Mouse (Mus musculus) heart, embryonic 12.5 days (tissue): ENCODE data around the gene Ptp4a2. TPM values are rescaled to one million over a fixed set of nuclear protein-coding genes. Genes with fewer than 3 reads are reported as not detected.
"Not testable (repeated sequence)": the region's sequence is repeated elsewhere in the genome, so short reads cannot be mapped to it uniquely, and the experiment has no call there.

ENCODE experiments used
- ATAC-seq: fragments of 200-750 bp; cut with Nextera tagmentation; 2 replicates; pipeline ENCODE4 v1.8.0; 2017; ENCODE audit warnings: moderate TSS enrichment, moderate library complexity; ENCODE audit not compliant: insufficient number of reproducible peaks, low FRiP score
- H3K27ac ChIP-seq: fragments of 300-500 bp; sonication (generic); 2 replicates; pipeline ENCODE4 v1.5.1; 2016; ENCODE audit warnings: mild to moderate bottlenecking, moderate library complexity; ENCODE audit not compliant: poor library complexity, severe bottlenecking
- H3K27me3 ChIP-seq: fragments of 300-500 bp; sonication (generic); replicated peaks from 2 replicates; pipeline ENCODE4 v1.6.1; 2016; ENCODE audit warnings: mild to moderate bottlenecking, moderate library complexity
- H3K36me3 ChIP-seq: fragments of 300-500 bp; sonication (generic); 2 replicates; pipeline ENCODE4 v1.6.1; 2016; ENCODE audit warnings: mild to moderate bottlenecking, moderate library complexity
- H3K4me1 ChIP-seq: fragments of 300-500 bp; sonication (generic); replicated peaks from 2 replicates; pipeline ENCODE4 v1.6.1; 2016; ENCODE audit warnings: mild to moderate bottlenecking
- H3K4me2 ChIP-seq: fragments of 300-500 bp; sonication (generic); 2 replicates; pipeline ENCODE4 v1.6.1; 2016; ENCODE audit warnings: mild to moderate bottlenecking, moderate library complexity
- H3K4me3 ChIP-seq: fragments of 300-500 bp; sonication (generic); 2 replicates; pipeline ENCODE4 v1.5.1; 2016; ENCODE audit warnings: mild to moderate bottlenecking
- H3K9ac ChIP-seq: fragments of 300-500 bp; sonication (generic); 2 replicates; pipeline ENCODE4 v1.6.1; 2016; ENCODE audit warnings: mild to moderate bottlenecking, moderate library complexity
- H3K9me3 ChIP-seq: fragments of 300-500 bp; sonication (generic); replicated peaks from 2 replicates; pipeline ENCODE4 v1.6.1; 2016; ENCODE audit warnings: mild to moderate bottlenecking, moderate library complexity
- WGBS: fragments of 180-500 bp; shearing (Covaris S2); methylation state at CpG from one replicate; pipeline ENCODE4 v1.1.7; 2016; 5-methylcytosine and 5-hydroxymethylcytosine counted together
- polyA plus RNA-seq: library from polyadenylated mRNA; unstranded; fragments of >200 nt; fragmentation: Nextera tagmentation; extraction: Ambion mirVana; gene quantifications from 2 replicates; pipeline ENCODE4 v1.2.1, GENCODE M21; 2016

Ptp4a2 gene
- polyA plus RNA-seq, 1 experiment from 2014 or later, result 372 TPM

GRCm38 (mm10) chr4:129853053-129853452 lies 42.0 kb downstream of the Ptp4a2 start:
- H3K4me2 ChIP-seq, result no peak overlapping the region
- H3K4me3 ChIP-seq, result no peak overlapping the region
- no peak overlapping the region for H3K27ac ChIP-seq
- no peak overlapping the region for H3K9ac ChIP-seq
- peaks cover 19% of the 10 kb centered on the region for H3K4me1 ChIP-seq
- peaks cover 38% of the 10 kb centered on the region for H3K36me3 ChIP-seq
- H3K27me3 ChIP-seq, result no peaks in the 10 kb centered on the region
- no peak for ATAC-seq
- 80% methylated on average over 2 of the region's 2 CpGs for WGBS
- H3K9me3 ChIP-seq, result no peaks in the 10 kb centered on the region

GRCm38 (mm10) chr4:129853996-129854395 lies 43.0 kb downstream of the Ptp4a2 start:
- Histone ChIP-seq H3K36me3 (peaks cover 36% of the 10 kb centered on the region), H3K9me3 (no peaks in the 10 kb centered on the region), H3K27ac (no peak overlapping the region), H3K9ac (no peak overlapping the region), H3K27me3 (no peaks in the 10 kb centered on the region), H3K4me1 (peaks cover 19% of the 10 kb centered on the region), H3K4me2 (no peak overlapping the region), H3K4me3 (no peak overlapping the region)
- 86% methylated on average over 3 of the region's 3 CpGs for WGBS
- ATAC-seq, result no peak

GRCm38 (mm10) chr4:129854615-129855014 lies 43.6 kb downstream of the Ptp4a2 start:
- Histone ChIP-seq H3K27me3 (no peaks in the 10 kb centered on the region), H3K27ac (peak overlapping the region; percentile 28; the same call in 1 of the 2 replicates), H3K9ac (no peak overlapping the region), H3K4me1 (peaks cover 19% of the 10 kb centered on the region), H3K4me3 (no peak overlapping the region), H3K36me3 (peaks cover 31% of the 10 kb centered on the region), H3K9me3 (no peaks in the 10 kb centered on the region), H3K4me2 (no peak overlapping the region)
- WGBS, result 64% methylated on average over 3 of the region's 3 CpGs
- ATAC-seq, result no peak

- Histone ChIP-seq H3K27me3 (no peaks in the 10 kb centered on the region), H3K4me3 (no peak overlapping the region), H3K27ac (peak overlapping the region; percentile 28; the same call in 1 of the 2 replicates), H3K36me3 (peaks cover 26% of the 10 kb centered on the region), H3K4me2 (peak overlapping the region; percentile 1; the same call in 1 of the 2 replicates), H3K9ac (peak overlapping the region; percentile 6; the same call in 1 of the 2 replicates), H3K9me3 (no peaks in the 10 kb centered on the region), H3K4me1 (peaks cover 19% of the 10 kb centered on the region)
- no peak for ATAC-seq
- WGBS, result 40% methylated on average over 16 of the region's 16 CpGs
Measured at GRCm38 (mm10) chr4:129855051-129855970, 44.3 kb downstream of the Ptp4a2 start.

- no peak overlapping the region for H3K4me3 ChIP-seq
- 92% methylated on average over 9 of the region's 9 CpGs for WGBS
- ATAC-seq, result no peak
Measured at GRCm38 (mm10) chr4:129860456-129860855, 49.4 kb downstream of the Ptp4a2 start.

GRCm38 (mm10) chr4:129861400-129861799 lies 50.4 kb downstream of the Ptp4a2 start:
- no peak overlapping the region for H3K4me3 ChIP-seq
- H3K9ac ChIP-seq, result no peak overlapping the region
- no peak overlapping the region for H3K4me2 ChIP-seq
- H3K36me3 ChIP-seq, result peaks cover 9% of the 10 kb centered on the region; the same call in 1 of the 2 replicates
- no peak for ATAC-seq
- H3K27me3 ChIP-seq, result no peaks in the 10 kb centered on the region
- 75% methylated on average over 8 of the region's 8 CpGs for WGBS
- H3K27ac ChIP-seq, result no peak overlapping the region
- no peaks in the 10 kb centered on the region for H3K9me3 ChIP-seq
- H3K4me1 ChIP-seq, result no peaks in the 10 kb centered on the region

More at GRCm38 (mm10) chr4:129860456-129860855, 49.4 kb downstream of the Ptp4a2 start:
- Histone ChIP-seq H3K4me1 (peaks cover 4% of the 10 kb centered on the region), H3K9me3 (no peaks in the 10 kb centered on the region), H3K27me3 (no peaks in the 10 kb centered on the region), H3K27ac (no peak overlapping the region), H3K4me2 (no peak overlapping the region), H3K36me3 (peaks cover 9% of the 10 kb centered on the region; the same call in 1 of the 2 replicates), H3K9ac (no peak overlapping the region)

- no peak for ATAC-seq
- 80% methylated on average over 3 of the region's 3 CpGs for WGBS
Measured at GRCm38 (mm10) chr4:129862357-129862756, 51.3 kb downstream of the Ptp4a2 start.

GRCm38 (mm10) chr4:129866171-129866570 lies 55.2 kb downstream of the Ptp4a2 start:
- H3K27me3 ChIP-seq, H3K4me2 ChIP-seq, H3K9ac ChIP-seq, H3K27ac ChIP-seq, ATAC-seq, H3K36me3 ChIP-seq, H3K4me3 ChIP-seq, H3K9me3 ChIP-seq: not testable (repeated sequence)
- H3K4me1 ChIP-seq, result peaks cover 13% of the 10 kb centered on the region
- 93% methylated on average over 5 of the region's 5 CpGs for WGBS

More at GRCm38 (mm10) chr4:129862357-129862756, 51.3 kb downstream of the Ptp4a2 start:
- no peaks in the 10 kb centered on the region for H3K27me3 ChIP-seq
- no peaks in the 10 kb centered on the region for H3K4me1 ChIP-seq
- no peak overlapping the region for H3K4me2 ChIP-seq
- H3K9me3 ChIP-seq, result no peaks in the 10 kb centered on the region; the same call in 1 of the 2 replicates
- no peak overlapping the region for H3K4me3 ChIP-seq
- no peak overlapping the region for H3K9ac ChIP-seq
- H3K36me3 ChIP-seq, result peaks cover 6% of the 10 kb centered on the region; the same call in 1 of the 2 replicates
- no peak overlapping the region for H3K27ac ChIP-seq

- 17% methylated on average over 6 of the region's 6 CpGs for WGBS
- Histone ChIP-seq H3K27me3 (no peaks in the 10 kb centered on the region), H3K4me3 (no peak overlapping the region), H3K4me1 (peaks cover 28% of the 10 kb centered on the region), H3K9me3 (no peaks in the 10 kb centered on the region; the same call in 1 of the 2 replicates), H3K27ac (peak overlapping the region; percentile 28), H3K36me3 (no peaks in the 10 kb centered on the region), H3K4me2 (no peak overlapping the region), H3K9ac (no peak overlapping the region)
- 0 out of 2 replicates have a peak, but pooled peaks have one; percentile 29 for ATAC-seq
Measured at GRCm38 (mm10) chr4:129868211-129868610, 57.2 kb downstream of the Ptp4a2 start.

- no peaks in the 10 kb centered on the region; the same call in 1 of the 2 replicates for H3K9me3 ChIP-seq
- H3K36me3 ChIP-seq, result no peaks in the 10 kb centered on the region
- 84% methylated on average over 6 of the region's 6 CpGs for WGBS
- no peak overlapping the region for H3K4me2 ChIP-seq
- no peak overlapping the region for H3K9ac ChIP-seq
- H3K4me3 ChIP-seq, result no peak overlapping the region
- H3K4me1 ChIP-seq, result peaks cover 32% of the 10 kb centered on the region
- no peaks in the 10 kb centered on the region for H3K27me3 ChIP-seq
- no peak for ATAC-seq
- H3K27ac ChIP-seq, result no peak overlapping the region
Measured at GRCm38 (mm10) chr4:129870483-129870882, 59.5 kb downstream of the Ptp4a2 start.

- Histone ChIP-seq H3K9ac (no peak overlapping the region), H3K9me3 (no peaks in the 10 kb centered on the region), H3K27me3 (no peaks in the 10 kb centered on the region), H3K4me2 (no peak overlapping the region), H3K4me3 (no peak overlapping the region), H3K36me3 (no peaks in the 10 kb centered on the region), H3K27ac (peak overlapping the region; percentile 77), H3K4me1 (peaks cover 40% of the 10 kb centered on the region)
- ATAC-seq, result 0 out of 2 replicates have a peak, but pooled peaks have one; percentile 16
- 44% methylated on average over 9 of the region's 9 CpGs for WGBS
Measured at GRCm38 (mm10) chr4:129872376-129872922, 61.4 kb downstream of the Ptp4a2 start.
